Mouse (Mus musculus) brown adipose tissue, adult 24 weeks (tissue): ENCODE measurements around the gene Lrrk1. TPM values are rescaled to one million over a fixed set of nuclear protein-coding genes. Genes with fewer than 3 reads are reported as not detected.

Experiments
- H3K27ac ChIP-seq: fragments of 200-500 bp; replicated peaks from 2 replicates; pipeline ENCODE4 v1.5.1; 2012; ENCODE audit warnings: low read depth, mild to moderate bottlenecking, low read length
- H3K4me1 ChIP-seq: fragments of 200-500 bp; 2 replicates; pipeline ENCODE4 v1.6.1; 2012; ENCODE audit warnings: low read length, mixed read lengths; ENCODE audit not compliant: control insufficient read depth, insufficient read depth, insufficient read length
- H3K4me3 ChIP-seq: fragments of 200-500 bp; 2 replicates; pipeline ENCODE4 v1.5.1; 2012; ENCODE audit warnings: low read depth, mild to moderate bottlenecking, low read length, moderate library complexity; ENCODE audit not compliant: insufficient read depth
- polyA plus RNA-seq: library from polyadenylated mRNA; stranded (reverse); fragments of >200 nt; gene quantifications from 2 replicates; pipeline ENCODE4 v1.2.4, GENCODE M21; 2012; ENCODE audit not compliant: missing spikeins, insufficient read depth, insufficient read length

Gene Lrrk1
- polyA plus RNA-seq, 1 experiment = 2.1 TPM

DNA sequence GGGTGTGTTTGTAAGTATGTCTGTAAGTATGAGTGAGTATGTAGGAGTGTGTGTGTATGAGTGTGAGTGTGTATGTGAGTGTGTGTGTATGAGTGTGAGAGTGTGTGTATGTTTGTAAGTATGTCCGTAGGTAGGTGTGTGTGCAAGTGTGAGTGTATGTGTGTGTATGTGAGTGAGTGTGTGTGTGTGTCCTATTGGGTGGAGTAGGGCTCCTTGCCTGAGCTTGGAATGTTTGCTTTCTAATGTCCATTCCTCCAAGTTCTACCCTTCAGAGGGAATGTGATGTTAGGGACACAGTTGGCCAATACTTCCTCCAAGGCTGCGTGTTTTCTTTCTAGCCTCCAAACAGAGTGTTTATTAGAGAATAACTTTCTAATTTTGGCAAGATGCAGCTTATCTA, 51.2 kb downstream of the Lrrk1 start:
- 0 out of 2 replicates have a peak, but pooled peaks cover 2% of the 10 kb centered on the region for H3K4me1 ChIP-seq
- no peak overlapping the region for H3K27ac ChIP-seq

DNA sequence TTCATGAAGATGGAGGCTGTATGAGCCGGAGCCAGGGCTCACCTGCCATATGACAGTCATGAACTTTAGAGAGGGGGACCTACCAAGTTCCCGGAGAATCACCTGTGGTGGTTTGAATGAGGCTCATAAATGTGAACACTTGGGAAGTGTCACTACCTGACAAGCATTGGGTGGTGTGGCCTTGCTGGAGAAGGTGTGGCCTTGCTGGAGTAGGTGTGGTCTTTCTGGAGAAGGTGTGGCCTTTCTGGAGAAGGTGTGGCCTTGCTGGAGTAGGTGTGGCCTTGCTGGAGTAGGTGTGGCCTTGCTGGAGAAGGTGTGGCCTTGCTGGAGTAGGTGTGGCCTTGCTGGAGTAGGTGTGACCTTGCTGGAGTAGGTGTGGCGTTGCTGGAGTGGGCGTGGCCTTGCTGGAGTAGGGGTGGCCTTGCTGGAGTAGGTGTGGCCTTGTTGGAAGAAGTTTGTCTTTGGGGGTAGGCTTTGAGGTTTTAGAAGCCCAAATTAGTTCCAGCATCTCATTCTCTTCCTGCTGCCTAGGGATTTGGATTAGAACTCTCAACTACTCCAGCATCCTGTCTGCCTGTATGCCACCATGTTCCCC, 54.1 kb downstream of the Lrrk1 start:
- H3K27ac ChIP-seq = no peak overlapping the region
- H3K4me3 ChIP-seq = no peak overlapping the region
- peaks cover 9% of the 10 kb centered on the region for H3K4me1 ChIP-seq

More for the DNA sequence above, 51.2 kb downstream of the Lrrk1 start:
- no peak overlapping the region for H3K4me3 ChIP-seq

DNA sequence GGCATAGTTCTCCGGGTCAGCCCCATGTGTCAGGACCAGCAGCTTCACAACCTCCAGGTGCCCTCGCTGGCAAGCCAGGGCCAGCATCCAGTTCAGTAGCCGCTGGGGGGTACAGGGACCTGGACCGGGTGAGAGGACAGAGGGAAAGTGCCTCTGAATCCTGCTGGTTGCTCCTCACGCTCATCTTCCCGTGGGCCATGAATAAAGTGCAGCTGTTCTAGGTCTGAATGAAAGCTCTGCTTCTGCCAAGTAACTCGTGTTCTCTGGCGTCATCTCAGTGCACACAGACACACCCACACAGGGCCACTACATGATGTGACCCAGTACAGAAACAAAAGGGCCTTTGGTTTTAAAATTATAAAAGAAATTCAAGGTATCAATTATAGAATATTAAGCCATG, 55.8 kb downstream of the Lrrk1 start:
- H3K27ac ChIP-seq = no peak overlapping the region; the same call in 1 of the 2 replicates
- no peak overlapping the region for H3K4me3 ChIP-seq
- H3K4me1 ChIP-seq = peaks cover 9% of the 10 kb centered on the region

GRCm38 (mm10) chr7:66330610-66331009, 57.5 kb downstream of the Lrrk1 start:
- H3K4me3 ChIP-seq = no peak overlapping the region
- peaks cover 9% of the 10 kb centered on the region for H3K4me1 ChIP-seq
- H3K27ac ChIP-seq = no peak overlapping the region

- Histone ChIP-seq H3K27ac (no peak overlapping the region), H3K4me1 (peaks cover 19% of the 10 kb centered on the region), H3K4me3 (no peak overlapping the region)
These were observed 60.6 kb downstream of the Lrrk1 start for GRCm38 (mm10) chr7:66327516-66327915.

DNA sequence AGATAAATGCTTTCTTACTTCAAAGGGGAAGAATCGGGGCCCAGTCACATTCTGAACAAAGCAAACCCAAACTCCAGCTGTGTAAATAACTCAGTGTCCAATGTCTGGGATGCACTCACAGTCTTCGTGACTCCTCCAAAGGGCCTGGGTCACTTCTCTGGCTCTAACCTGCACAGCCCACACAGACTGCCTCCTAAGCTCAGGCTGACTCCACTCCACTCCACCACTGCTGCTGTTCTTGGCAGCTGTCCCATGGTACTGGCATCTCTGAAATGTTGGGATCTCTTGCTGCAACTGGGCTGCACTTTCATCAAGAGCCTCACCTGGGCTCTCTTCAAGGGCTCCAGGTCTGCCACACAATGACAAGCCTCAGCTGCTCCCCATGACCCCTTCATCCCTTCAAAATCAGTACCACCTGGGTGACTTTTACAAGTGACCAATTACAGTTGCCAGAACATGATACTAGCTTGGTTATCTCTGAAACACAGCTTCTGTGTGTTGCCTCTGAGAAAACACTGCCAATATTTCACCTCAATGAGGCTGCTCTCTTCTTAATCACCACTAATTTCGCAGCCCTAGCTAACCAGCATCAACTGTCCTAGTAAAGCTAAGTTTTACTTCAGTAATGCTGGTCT, 62.6 kb downstream of the Lrrk1 start:
- H3K27ac ChIP-seq = no peak overlapping the region
- H3K4me3 ChIP-seq = no peak overlapping the region
- peaks cover 11% of the 10 kb centered on the region for H3K4me1 ChIP-seq

DNA sequence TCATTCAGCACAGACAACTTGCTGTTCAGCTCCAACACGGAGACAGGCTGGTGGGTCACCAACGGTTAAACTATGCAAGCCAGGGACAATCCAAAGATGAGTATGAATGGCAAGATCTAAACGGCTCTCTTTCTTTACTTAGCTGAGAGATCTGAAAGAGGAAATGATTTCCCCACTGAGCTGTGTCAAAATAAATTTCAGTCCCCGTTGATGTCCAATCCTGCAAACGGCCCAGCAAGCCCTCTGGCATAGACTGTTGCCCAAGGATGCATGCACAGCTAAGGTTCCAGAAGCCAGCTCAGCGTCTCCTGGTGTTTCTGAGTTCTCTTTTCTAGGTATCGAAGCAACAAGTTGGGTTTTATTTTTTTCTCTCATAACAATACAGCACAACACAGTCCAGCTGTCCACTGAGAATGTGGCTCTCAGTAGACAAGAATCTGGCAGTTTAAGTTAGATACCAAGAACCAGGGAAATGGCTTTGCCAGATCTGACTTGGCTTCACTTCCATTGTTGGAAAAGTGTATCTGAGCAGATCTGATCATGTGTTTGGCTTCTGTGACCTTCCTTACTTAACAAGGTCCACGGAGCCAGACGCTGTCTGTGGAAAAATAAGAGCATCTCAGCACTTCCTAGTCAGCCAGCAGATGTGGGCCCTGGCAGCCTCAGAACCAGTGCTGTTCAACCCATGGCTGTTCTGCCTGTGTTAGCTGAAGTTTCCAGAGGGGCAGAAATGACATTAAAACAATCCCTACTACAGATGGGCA, 64.7 kb downstream of the Lrrk1 start:
- Histone ChIP-seq H3K4me1 (peaks cover 10% of the 10 kb centered on the region), H3K4me3 (no peak overlapping the region), H3K27ac (peak overlapping the region; percentile 35)

GRCm38 (mm10) chr7:66320996-66321395, 67.2 kb downstream of the Lrrk1 start:
- H3K27ac ChIP-seq = no peak overlapping the region
- peaks cover 10% of the 10 kb centered on the region for H3K4me1 ChIP-seq
- no peak overlapping the region for H3K4me3 ChIP-seq

DNA sequence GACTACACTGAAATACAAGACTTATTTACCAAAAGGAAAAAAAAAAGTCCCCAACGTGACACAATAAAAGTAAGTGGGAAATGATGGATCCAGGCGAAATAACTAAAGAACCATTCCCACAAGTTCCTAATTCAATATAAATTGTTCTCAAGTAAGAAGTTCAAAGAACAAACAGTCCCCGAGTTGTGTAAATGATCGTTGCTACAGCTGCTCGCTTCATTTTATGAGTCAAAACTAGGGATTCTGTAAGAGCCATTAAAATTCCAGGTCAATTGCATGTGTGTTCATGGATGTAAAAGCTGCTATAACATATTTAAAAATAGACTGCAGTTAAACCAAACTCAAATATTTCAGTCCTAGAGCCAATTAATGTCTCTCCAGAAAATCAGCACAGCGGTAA, 70.0 kb downstream of the Lrrk1 start:
- Histone ChIP-seq H3K4me1 (peaks cover 3% of the 10 kb centered on the region), H3K27ac (no peak overlapping the region), H3K4me3 (no peak overlapping the region)

DNA sequence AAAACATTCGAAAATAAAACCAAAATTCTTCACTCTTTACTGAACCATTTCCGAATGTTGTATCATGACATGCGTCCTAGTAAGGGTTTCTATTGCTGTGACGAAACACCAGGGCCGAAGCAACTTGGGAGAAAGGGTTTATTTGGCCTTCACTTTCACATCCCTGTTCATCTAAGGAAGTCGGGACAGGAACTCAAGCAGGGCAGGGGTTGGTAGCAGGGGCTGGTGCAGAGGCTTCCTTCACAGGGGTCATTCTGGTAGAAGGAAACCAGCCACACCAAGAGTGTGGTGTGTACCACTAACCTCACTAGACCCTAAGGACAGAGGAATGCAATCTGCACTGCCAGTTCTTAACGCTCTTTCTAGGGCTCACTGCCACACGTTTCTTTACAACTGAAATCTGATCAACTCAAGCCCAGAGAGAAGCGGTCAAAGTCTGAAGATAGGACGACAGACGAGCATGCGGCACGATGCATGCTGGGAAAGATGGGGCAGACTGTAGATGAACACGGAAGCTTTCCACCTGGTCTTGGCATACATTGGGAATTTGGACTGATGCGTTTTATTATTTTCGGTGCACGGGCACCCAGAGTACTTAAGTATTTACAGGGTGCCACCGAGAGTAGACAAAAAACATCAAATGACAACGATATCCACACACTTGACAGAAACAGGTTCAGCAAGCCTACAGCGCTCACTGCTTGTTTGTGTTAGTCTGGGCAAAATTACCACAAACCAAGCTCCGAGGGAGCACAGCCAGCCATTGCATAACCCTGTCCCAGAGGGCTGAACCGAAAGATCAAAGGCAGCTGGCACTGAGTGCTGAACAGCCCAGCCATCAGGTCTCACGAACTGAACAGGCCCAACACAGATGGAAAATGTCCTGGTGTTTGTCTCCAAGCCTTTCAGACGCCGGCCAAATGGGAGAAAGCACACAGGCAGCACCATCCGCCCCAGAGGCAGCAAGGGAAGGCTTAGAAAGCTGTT, 77.2 kb downstream of the Lrrk1 start:
- Histone ChIP-seq H3K4me3 (no peak overlapping the region), H3K4me1 (peaks cover 10% of the 10 kb centered on the region), H3K27ac (peak overlapping the region; percentile 32; the same call in 1 of the 2 replicates)

DNA sequence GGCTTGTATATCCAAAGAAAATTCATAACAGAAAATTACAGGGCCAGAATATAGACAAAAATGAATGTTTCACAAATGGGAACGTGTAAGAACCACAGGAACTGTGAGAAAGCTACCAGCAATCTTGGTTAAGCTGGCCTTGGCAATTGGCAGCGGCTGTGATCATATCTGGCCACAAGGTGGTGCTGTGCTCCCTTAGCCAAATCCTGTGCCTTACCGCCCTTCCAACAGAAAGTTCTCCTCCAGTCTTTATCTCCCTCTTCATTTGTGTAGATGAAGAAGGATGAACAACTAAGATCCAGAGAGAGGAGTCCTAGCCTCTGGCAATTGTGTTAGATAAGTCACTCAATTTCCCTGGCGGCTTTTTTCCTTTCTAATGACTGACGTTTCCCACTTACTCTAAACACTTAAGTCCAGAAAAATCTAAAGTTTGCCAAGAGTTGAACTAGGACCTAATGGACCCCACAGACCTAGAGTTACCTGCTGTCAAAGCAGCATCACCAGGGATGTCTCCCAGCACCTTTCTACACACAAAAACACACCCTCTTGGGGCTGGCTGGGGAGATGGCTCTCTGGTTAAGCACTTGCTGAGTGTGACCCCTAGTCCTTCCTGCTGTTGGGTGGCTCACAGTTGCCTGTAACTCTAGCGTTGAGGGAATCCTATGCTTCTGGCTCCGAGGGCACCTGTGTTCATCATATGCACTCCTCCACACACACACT, 78.0 kb downstream of the Lrrk1 start:
- Histone ChIP-seq H3K4me3 (no peak overlapping the region), H3K4me1 (peaks cover 10% of the 10 kb centered on the region), H3K27ac (peak overlapping the region; percentile 12; the same call in 1 of the 2 replicates)

DNA sequence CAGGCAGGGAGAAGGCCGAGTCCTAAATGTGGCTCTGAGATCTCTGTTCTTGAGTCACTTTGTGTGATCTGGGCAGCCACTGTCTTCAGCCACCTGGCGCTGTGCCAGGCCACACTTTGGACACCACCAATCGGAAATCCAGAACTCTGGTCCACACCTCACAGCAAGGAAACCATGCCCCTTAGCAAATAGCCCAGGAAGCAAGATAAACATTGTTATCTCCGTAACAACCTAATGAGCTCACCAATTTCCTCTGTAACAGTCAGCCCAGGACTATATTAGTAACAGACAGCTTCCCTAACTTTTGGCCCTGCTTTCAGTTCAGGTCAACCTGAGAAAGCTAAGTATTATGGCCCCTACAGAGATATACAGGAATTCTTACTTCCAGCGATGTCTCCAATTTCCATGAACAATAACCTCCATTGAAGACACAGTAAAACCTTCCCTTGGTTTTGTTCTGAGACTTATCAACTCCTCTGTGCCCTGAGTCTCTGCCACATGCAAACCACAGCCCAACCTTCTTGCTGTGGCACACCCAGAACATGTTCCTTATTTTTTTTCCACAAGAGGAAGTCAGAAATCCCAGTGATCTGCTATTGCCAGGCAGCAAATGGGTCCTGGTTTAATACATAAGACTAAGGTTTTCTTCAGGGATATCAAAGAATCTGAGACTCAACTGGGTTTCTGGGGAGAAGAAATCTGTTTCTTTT, 78.8 kb downstream of the Lrrk1 start:
- H3K27ac ChIP-seq = peak overlapping the region; percentile 35
- peaks cover 10% of the 10 kb centered on the region for H3K4me1 ChIP-seq
- no peak overlapping the region for H3K4me3 ChIP-seq

- Histone ChIP-seq H3K4me3 (no peak overlapping the region), H3K27ac (peak overlapping the region; percentile 33), H3K4me1 (peaks cover 10% of the 10 kb centered on the region)
These were observed 79.4 kb downstream of the Lrrk1 start for GRCm38 (mm10) chr7:66308581-66309239.
